Mouse (Mus musculus) heart, embryonic 13.5 days (tissue): ENCODE data around the gene Gm11214. TPM values are rescaled to one million over a fixed set of nuclear protein-coding genes. Genes with fewer than 3 reads are reported as not detected.

Experiments
- ATAC-seq: fragments of 200-750 bp; cut with Nextera tagmentation; 2 replicates; pipeline ENCODE4 v1.8.0; 2017; ENCODE audit warnings: moderate TSS enrichment; ENCODE audit not compliant: insufficient number of reproducible peaks, low FRiP score, low TSS enrichment; ENCODE audit errors: extremely low read depth
- H3K27ac ChIP-seq: fragments of 300-500 bp; sonication (generic); replicated peaks from 2 replicates; pipeline ENCODE4 v1.5.1; 2015; ENCODE audit warnings: moderate library complexity, mild to moderate bottlenecking, inconsistent platforms
- H3K27me3 ChIP-seq: fragments of 300-500 bp; sonication (generic); replicated peaks from 2 replicates; pipeline ENCODE4 v1.6.1; 2015; ENCODE audit warnings: mild to moderate bottlenecking, inconsistent platforms
- H3K36me3 ChIP-seq: fragments of 300-500 bp; sonication (generic); 2 replicates; pipeline ENCODE4 v1.6.1; 2015; ENCODE audit warnings: mild to moderate bottlenecking, inconsistent platforms
- H3K4me1 ChIP-seq: fragments of 300-500 bp; sonication (generic); 2 replicates; pipeline ENCODE4 v1.6.1; 2015; ENCODE audit warnings: inconsistent platforms
- H3K4me2 ChIP-seq: fragments of 300-500 bp; sonication (generic); 2 replicates; pipeline ENCODE4 v1.6.1; 2015; ENCODE audit warnings: inconsistent platforms, mild to moderate bottlenecking, moderate library complexity
- H3K4me3 ChIP-seq: fragments of 300-500 bp; sonication (generic); 2 replicates; pipeline ENCODE4 v1.5.1; 2015; ENCODE audit warnings: moderate library complexity, mild to moderate bottlenecking, inconsistent platforms
- H3K9ac ChIP-seq: fragments of 300-500 bp; sonication (generic); 2 replicates; pipeline ENCODE4 v1.6.1; 2015; ENCODE audit warnings: inconsistent platforms, mild to moderate bottlenecking, moderate library complexity
- H3K9me3 ChIP-seq: fragments of 300-500 bp; sonication (generic); 2 replicates; pipeline ENCODE4 v1.6.1; 2016; ENCODE audit warnings: inconsistent platforms
- WGBS: fragments of 180-500 bp; shearing (Covaris S2); methylation state at CpG from one replicate; pipeline ENCODE4 v1.1.7; 2015; ENCODE audit warnings: mixed read lengths; 5-methylcytosine and 5-hydroxymethylcytosine counted together
- polyA plus RNA-seq: library from polyadenylated mRNA; unstranded; fragments of >200 nt; fragmentation: Nextera tagmentation; extraction: Ambion mirVana; gene quantifications from 2 replicates; pipeline ENCODE4 v1.2.1, GENCODE M21; 2015

Gene Gm11214
- polyA plus RNA-seq, 1 experiment from 2014 or later = not detected

GRCm38 (mm10) chr4:63686157-63686556, 23.0 kb upstream of the Gm11214 start:
- H3K4me2 ChIP-seq = no peak overlapping the region
- no peak for ATAC-seq
- H3K9ac ChIP-seq = no peak overlapping the region
- no peaks in the 10 kb centered on the region for H3K4me1 ChIP-seq
- H3K9me3 ChIP-seq = no peaks in the 10 kb centered on the region
- H3K27me3 ChIP-seq = peaks cover 8% of the 10 kb centered on the region
- no peak overlapping the region for H3K4me3 ChIP-seq
- no peak overlapping the region for H3K27ac ChIP-seq
- H3K36me3 ChIP-seq = no peaks in the 10 kb centered on the region

GRCm38 (mm10) chr4:63685253-63685525, 22.0 kb upstream of the Gm11214 start:
- Histone ChIP-seq H3K27me3 (peaks cover 8% of the 10 kb centered on the region), H3K4me1 (no peaks in the 10 kb centered on the region), H3K4me3 (no peak overlapping the region), H3K9me3 (no peaks in the 10 kb centered on the region), H3K9ac (no peak overlapping the region), H3K4me2 (no peak overlapping the region), H3K27ac (no peak overlapping the region), H3K36me3 (no peaks in the 10 kb centered on the region)
- WGBS = 46% methylated on average over 4 of the region's 4 CpGs
- ATAC-seq = no peak

GRCm38 (mm10) chr4:63684412-63685252, 21.5 kb upstream of the Gm11214 start:
- ATAC-seq = no peak
- no peak overlapping the region for H3K27ac ChIP-seq
- H3K36me3 ChIP-seq = no peaks in the 10 kb centered on the region
- no peak overlapping the region for H3K4me3 ChIP-seq
- 66% methylated on average over 10 of the region's 10 CpGs for WGBS
- no peak overlapping the region for H3K4me2 ChIP-seq
- no peak overlapping the region for H3K9ac ChIP-seq
- no peaks in the 10 kb centered on the region for H3K4me1 ChIP-seq
- no peaks in the 10 kb centered on the region for H3K9me3 ChIP-seq
- H3K27me3 ChIP-seq = peaks cover 8% of the 10 kb centered on the region

DNA sequence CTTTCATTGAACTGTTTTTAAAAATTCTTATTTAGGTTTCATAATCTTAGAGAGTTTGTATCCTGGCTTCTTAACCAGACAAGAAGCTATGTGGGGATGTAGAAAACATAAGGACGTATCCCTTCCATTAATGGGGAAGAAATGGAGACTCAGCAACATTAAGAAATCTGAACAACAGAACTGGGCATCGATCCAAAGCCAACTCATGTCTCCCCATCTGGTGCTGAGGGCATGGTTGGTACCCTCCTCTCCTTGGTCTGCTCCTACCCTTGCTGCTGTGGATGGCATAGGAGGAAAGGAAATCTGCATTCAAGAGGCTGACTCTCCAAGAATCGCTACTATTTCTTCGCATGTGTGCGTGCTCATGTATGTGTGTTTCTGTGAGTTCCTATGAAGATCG, 20.5 kb upstream of the Gm11214 start:
- no peak overlapping the region for H3K27ac ChIP-seq
- ATAC-seq = no peak

GRCm38 (mm10) chr4:63683056-63683455, 19.9 kb upstream of the Gm11214 start:
- H3K4me3 ChIP-seq = no peak overlapping the region
- no peaks in the 10 kb centered on the region for H3K4me1 ChIP-seq
- 80% methylated on average over 11 of the region's 11 CpGs for WGBS
- ATAC-seq = no peak
- peaks cover 8% of the 10 kb centered on the region for H3K27me3 ChIP-seq
- no peak overlapping the region for H3K9ac ChIP-seq
- H3K9me3 ChIP-seq = no peaks in the 10 kb centered on the region
- no peak overlapping the region for H3K4me2 ChIP-seq
- no peak overlapping the region for H3K27ac ChIP-seq
- H3K36me3 ChIP-seq = no peaks in the 10 kb centered on the region

More for the DNA sequence above, 20.5 kb upstream of the Gm11214 start:
- H3K4me2 ChIP-seq = no peak overlapping the region
- no peaks in the 10 kb centered on the region for H3K36me3 ChIP-seq
- H3K27me3 ChIP-seq = peaks cover 8% of the 10 kb centered on the region
- H3K9me3 ChIP-seq = no peaks in the 10 kb centered on the region
- H3K9ac ChIP-seq = no peak overlapping the region
- no peaks in the 10 kb centered on the region for H3K4me1 ChIP-seq
- 84% methylated on average over 6 of the region's 6 CpGs for WGBS
- no peak overlapping the region for H3K4me3 ChIP-seq

GRCm38 (mm10) chr4:63682441-63682840, 19.3 kb upstream of the Gm11214 start:
- Histone ChIP-seq H3K4me1 (no peaks in the 10 kb centered on the region), H3K36me3 (no peaks in the 10 kb centered on the region), H3K9ac (no peak overlapping the region), H3K27ac (no peak overlapping the region), H3K4me3 (no peak overlapping the region), H3K27me3 (peaks cover 8% of the 10 kb centered on the region), H3K9me3 (no peaks in the 10 kb centered on the region), H3K4me2 (no peak overlapping the region)
- ATAC-seq = no peak
- WGBS = 64% methylated on average over 2 of the region's 2 CpGs

DNA sequence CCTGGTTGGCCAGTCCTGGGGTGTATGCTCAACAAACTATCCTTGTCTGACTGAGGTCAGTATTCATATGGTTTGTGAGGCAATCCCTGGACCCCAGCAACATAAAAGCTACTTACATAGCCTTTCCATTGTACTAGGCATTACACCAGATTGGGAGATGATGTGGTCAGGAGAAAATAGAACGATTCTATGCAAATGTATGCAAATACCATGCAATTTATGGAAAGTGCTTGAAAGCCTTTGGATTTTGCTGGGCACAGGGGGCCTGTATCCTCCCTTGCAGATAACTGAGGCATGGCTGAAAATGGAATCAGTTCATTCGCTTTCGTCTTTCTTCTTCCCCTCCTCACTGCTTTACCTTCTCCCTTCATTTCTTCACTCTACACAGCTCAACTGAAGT, 18.4 kb upstream of the Gm11214 start:
- H3K4me2 ChIP-seq = no peak overlapping the region
- 75% methylated on average over 3 of the region's 3 CpGs for WGBS
- H3K27ac ChIP-seq = no peak overlapping the region
- no peak for ATAC-seq
- H3K9ac ChIP-seq = no peak overlapping the region
- H3K9me3 ChIP-seq = no peaks in the 10 kb centered on the region
- no peaks in the 10 kb centered on the region for H3K4me1 ChIP-seq
- no peaks in the 10 kb centered on the region for H3K36me3 ChIP-seq
- H3K27me3 ChIP-seq = peaks cover 8% of the 10 kb centered on the region
- no peak overlapping the region for H3K4me3 ChIP-seq

DNA sequence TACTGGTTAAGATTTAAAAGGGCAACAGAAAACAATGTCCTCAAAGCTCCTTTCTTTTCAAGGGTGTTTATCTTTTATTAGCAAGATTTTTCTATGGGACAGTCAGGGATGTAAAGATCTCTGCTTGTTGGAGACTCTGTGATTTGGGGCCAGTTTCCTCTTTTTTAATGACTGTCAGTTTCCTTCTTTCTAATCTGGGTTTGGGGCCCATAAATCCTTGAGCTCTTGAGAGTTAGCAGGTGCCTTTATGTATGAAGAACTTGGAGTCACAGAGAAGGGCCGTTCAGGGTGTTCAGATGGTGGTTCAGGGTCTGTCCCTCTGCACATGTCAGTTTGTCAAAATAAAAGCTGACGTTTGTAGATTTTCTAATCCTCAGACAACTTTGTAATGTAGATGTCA, 11.9 kb upstream of the Gm11214 start:
- H3K36me3 ChIP-seq = no peaks in the 10 kb centered on the region
- H3K9me3 ChIP-seq = no peaks in the 10 kb centered on the region
- no peak overlapping the region for H3K4me3 ChIP-seq
- H3K4me1 ChIP-seq = no peaks in the 10 kb centered on the region
- WGBS = 67% methylated on average over 2 of the region's 2 CpGs
- H3K27ac ChIP-seq = no peak overlapping the region
- ATAC-seq = no peak
- no peak overlapping the region for H3K4me2 ChIP-seq
- no peak overlapping the region for H3K9ac ChIP-seq
- H3K27me3 ChIP-seq = no peaks in the 10 kb centered on the region

GRCm38 (mm10) chr4:63668255-63668654, 5.1 kb upstream of the Gm11214 start:
- Histone ChIP-seq H3K27ac (no peak overlapping the region), H3K9ac (no peak overlapping the region), H3K4me2 (no peak overlapping the region), H3K9me3 (no peaks in the 10 kb centered on the region), H3K27me3 (no peaks in the 10 kb centered on the region), H3K4me1 (no peaks in the 10 kb centered on the region), H3K4me3 (no peak overlapping the region), H3K36me3 (no peaks in the 10 kb centered on the region)
- 63% methylated on average over 4 of the region's 4 CpGs for WGBS
- no peak for ATAC-seq

GRCm38 (mm10) chr4:63665738-63666137, 2.6 kb upstream of the Gm11214 start:
- Histone ChIP-seq H3K4me1 (no peaks in the 10 kb centered on the region), H3K27ac (no peak overlapping the region), H3K4me3 (no peak overlapping the region), H3K36me3 (no peaks in the 10 kb centered on the region), H3K4me2 (no peak overlapping the region), H3K9ac (no peak overlapping the region), H3K27me3 (no peaks in the 10 kb centered on the region), H3K9me3 (no peaks in the 10 kb centered on the region)
- ATAC-seq = no peak
- WGBS = 71% methylated on average over 7 of the region's 7 CpGs

DNA sequence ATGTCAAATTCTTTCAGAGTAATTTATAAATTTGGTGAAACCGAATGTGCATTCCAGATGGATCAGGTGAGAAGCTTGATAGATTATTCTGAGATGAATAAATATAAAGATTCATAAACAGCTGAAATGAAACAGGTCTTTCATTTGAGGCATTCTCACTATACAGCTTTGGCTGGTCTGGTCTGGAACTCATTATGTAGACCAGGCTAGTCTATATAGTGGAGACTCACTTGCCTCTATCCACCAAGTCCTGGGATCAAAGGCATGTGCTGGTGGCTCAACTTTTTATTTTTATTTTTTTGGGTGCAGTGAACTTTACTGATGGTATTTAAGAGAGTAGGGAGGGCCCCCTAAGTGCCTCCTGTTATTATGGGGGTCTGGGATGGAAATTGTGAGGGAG, 1.3 kb downstream of the Gm11214 start:
- H3K27ac ChIP-seq = no peak overlapping the region
- H3K4me1 ChIP-seq = no peaks in the 10 kb centered on the region
- no peak overlapping the region for H3K4me2 ChIP-seq
- H3K9me3 ChIP-seq = no peaks in the 10 kb centered on the region
- H3K4me3 ChIP-seq = no peak overlapping the region
- WGBS = 74% methylated on average over 1 of the region's 1 CpGs
- H3K27me3 ChIP-seq = peaks cover 3% of the 10 kb centered on the region; the same call in 1 of the 2 replicates
- ATAC-seq = no peak
- H3K9ac ChIP-seq = no peak overlapping the region
- no peaks in the 10 kb centered on the region for H3K36me3 ChIP-seq

- Histone ChIP-seq H3K4me3 (no peak overlapping the region), H3K4me1 (no peaks in the 10 kb centered on the region), H3K9me3 (no peaks in the 10 kb centered on the region), H3K36me3 (no peaks in the 10 kb centered on the region), H3K27me3 (peaks cover 3% of the 10 kb centered on the region; the same call in 1 of the 2 replicates), H3K27ac (no peak overlapping the region), H3K4me2 (no peak overlapping the region), H3K9ac (no peak overlapping the region)
- ATAC-seq = no peak
- 71% methylated on average over 1 of the region's 1 CpGs for WGBS
Observed at GRCm38 (mm10) chr4:63661426-63661825, 1.8 kb downstream of the Gm11214 start.
